Mouse (Mus musculus) forebrain, embryonic 14.5 days (tissue): ENCODE results near the gene Stk24. TPM values are rescaled to one million over a fixed set of nuclear protein-coding genes. Genes with fewer than 3 reads are reported as not detected.

Experiments
- ATAC-seq: fragments of 200-750 bp; cut with Nextera tagmentation; 2 replicates; pipeline ENCODE4 v1.8.0; 2017; ENCODE audit warnings: mild to moderate bottlenecking, moderate library complexity
- DNase-seq: peaks from one replicate; pipeline ENCODE4 v3.0.0-alpha.2; 2015; ENCODE audit warnings: low spot score
- H3K27ac ChIP-seq: fragments of 300-500 bp; sonication (generic); 2 replicates; pipeline ENCODE4 v1.5.1; 2014; ENCODE audit warnings: low read depth, mild to moderate bottlenecking, control low read depth, low read length, moderate library complexity
- H3K27me3 ChIP-seq: fragments of 300-500 bp; sonication (generic); replicated peaks from 2 replicates; pipeline ENCODE4 v1.6.1; 2014; ENCODE audit warnings: low read length, control low read depth, mixed read lengths; ENCODE audit not compliant: control insufficient read depth, insufficient read depth
- H3K36me3 ChIP-seq: fragments of 300-500 bp; sonication (generic); 2 replicates; pipeline ENCODE4 v1.6.1; 2014; ENCODE audit warnings: low read length, control low read depth; ENCODE audit not compliant: control insufficient read depth, insufficient read depth
- H3K4me1 ChIP-seq: fragments of 300-500 bp; sonication (generic); 2 replicates; pipeline ENCODE4 v1.6.1; 2014; ENCODE audit warnings: antibody characterized with exemption, low read length, control low read depth; ENCODE audit not compliant: control insufficient read depth, insufficient read depth
- H3K4me2 ChIP-seq: fragments of 300-500 bp; sonication (generic); 2 replicates; pipeline ENCODE4 v1.6.1; 2014; ENCODE audit warnings: mild to moderate bottlenecking, control low read depth, low read length
- H3K4me3 ChIP-seq: fragments of 300-500 bp; sonication (generic); 2 replicates; pipeline ENCODE4 v1.5.1; 2014; ENCODE audit warnings: low read depth, low read length, control low read depth
- H3K9ac ChIP-seq: fragments of 300-500 bp; sonication (generic); 2 replicates; pipeline ENCODE4 v1.6.1; 2014; ENCODE audit warnings: mild to moderate bottlenecking, low read length, control low read depth, moderate library complexity
- H3K9me3 ChIP-seq: fragments of 300-500 bp; sonication (generic); replicated peaks from 2 replicates; pipeline ENCODE4 v1.6.1; 2016; ENCODE audit warnings: low read length, control low read depth, mixed read lengths; ENCODE audit not compliant: control insufficient read depth
- WGBS: fragments of 180-500 bp; shearing (Covaris S2); extraction: QIAGEN DNeasy Blood & Tissue Kit; methylation state at CpG from one replicate; pipeline ENCODE4 v1.1.7; 2014; 5-methylcytosine and 5-hydroxymethylcytosine counted together
- polyA plus RNA-seq: library from polyadenylated mRNA; unstranded; fragments of >200 nt; fragmentation: Nextera tagmentation; extraction: Ambion mirVana; gene quantifications from 2 replicates; pipeline ENCODE4 v1.2.1, GENCODE M21; 2014

Stk24 gene
- polyA plus RNA-seq, 1 experiment from 2014 or later, result 20.8 TPM

DNA sequence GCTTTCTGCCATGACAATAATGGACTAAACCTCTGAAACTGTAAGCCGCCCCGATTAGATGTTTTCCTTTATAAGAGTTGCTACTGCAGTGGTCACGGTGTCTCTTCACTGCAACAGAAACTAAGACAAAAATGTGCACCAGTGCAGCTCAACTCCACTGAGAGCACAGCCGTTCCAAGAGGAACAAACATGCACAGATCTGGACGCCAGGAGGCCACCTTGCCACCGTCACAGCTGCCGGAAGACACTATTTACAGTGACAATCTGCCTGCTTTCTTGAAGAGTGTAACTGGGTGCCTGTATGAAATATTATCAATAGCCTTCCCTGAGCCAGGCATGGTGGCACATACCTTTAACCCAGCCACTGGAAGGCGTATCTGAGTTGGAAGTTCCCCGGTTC, 6.8 kb downstream of the Stk24 start:
- WGBS, result 87% methylated on average over 9 of the region's 9 CpGs
- H3K9me3 ChIP-seq, result no peaks in the 10 kb centered on the region

DNA sequence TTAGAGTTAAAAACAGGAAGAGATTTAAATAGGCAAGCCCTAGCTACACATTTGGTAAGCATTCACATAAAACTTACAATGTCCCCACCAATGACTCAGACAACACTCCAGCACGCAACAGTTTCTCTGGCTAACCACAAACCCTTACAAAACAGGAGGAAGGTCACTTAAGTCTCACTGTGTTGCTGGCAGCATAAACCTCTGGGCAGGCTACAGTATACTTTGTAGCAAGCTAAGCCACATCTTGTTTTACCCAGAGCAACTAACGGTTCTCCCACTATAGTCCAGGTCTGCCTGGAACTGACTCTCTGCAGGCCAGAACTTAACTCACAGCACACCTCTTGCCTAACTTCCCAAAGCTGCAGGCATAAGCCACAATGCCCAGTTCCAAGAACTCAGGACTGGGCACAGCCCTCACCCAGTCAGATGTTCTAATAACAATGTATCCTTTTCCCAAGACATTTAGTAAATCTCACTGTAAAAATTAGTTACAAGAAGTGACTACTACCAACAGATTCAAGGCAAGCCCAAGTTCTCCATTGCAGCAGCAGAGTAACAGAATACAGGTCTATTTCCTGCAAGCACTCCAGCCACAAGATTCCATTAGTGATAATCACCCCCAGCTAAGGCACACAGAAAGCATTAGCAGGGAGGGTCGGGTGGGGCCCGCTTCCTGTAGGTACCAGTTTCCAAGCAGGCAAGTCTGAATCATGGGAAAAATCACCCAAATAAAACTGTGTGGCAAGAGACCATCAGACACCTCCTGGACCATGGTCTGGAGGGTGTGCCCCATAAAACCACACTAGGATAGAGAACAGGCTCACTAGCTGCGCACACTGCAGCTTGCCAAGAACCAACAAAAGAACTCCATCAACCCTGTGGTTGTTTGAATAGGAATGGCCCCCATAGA, 7.6 kb downstream of the Stk24 start:
- ATAC-seq, result no peak
- H3K4me3 ChIP-seq, result no peak overlapping the region
- 79% methylated on average over 5 of the region's 5 CpGs for WGBS

More for the DNA sequence above, 6.8 kb downstream of the Stk24 start:
- H3K27ac ChIP-seq, result no peak overlapping the region
- no peaks in the 10 kb centered on the region for H3K27me3 ChIP-seq
- no peak overlapping the region for H3K4me3 ChIP-seq
- H3K36me3 ChIP-seq, result no peaks in the 10 kb centered on the region
- H3K9ac ChIP-seq, result no peak overlapping the region
- H3K4me1 ChIP-seq, result peaks cover 17% of the 10 kb centered on the region
- no peak for DNase-seq
- no peak overlapping the region for H3K4me2 ChIP-seq
- ATAC-seq, result no peak

DNA sequence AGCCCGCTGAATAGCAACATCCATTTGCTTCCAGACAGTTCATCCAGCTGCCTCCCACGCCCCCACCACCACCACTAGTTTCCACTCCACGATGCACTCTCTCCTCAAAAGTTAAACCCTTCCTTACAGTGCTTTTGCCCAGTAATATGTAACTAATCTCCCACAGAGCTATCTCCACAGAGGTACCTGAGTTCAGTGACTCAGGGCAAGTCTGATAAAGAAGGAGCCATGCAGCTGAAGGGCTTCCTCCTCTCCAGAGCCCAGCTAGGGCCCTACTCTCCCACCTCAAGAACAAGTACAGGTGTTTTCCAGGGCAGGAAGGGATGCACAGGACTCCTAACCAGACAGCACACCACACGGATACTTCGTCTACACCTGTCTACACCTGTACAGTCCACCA, 10.4 kb downstream of the Stk24 start:
- peaks cover 19% of the 10 kb centered on the region for H3K4me1 ChIP-seq

More for the DNA sequence above, 7.6 kb downstream of the Stk24 start:
- Histone ChIP-seq H3K9ac (no peak overlapping the region), H3K9me3 (no peaks in the 10 kb centered on the region), H3K27ac (no peak overlapping the region), H3K4me1 (peaks cover 13% of the 10 kb centered on the region), H3K36me3 (no peaks in the 10 kb centered on the region), H3K4me2 (no peak overlapping the region), H3K27me3 (no peaks in the 10 kb centered on the region)
- DNase-seq, result no peak

DNA sequence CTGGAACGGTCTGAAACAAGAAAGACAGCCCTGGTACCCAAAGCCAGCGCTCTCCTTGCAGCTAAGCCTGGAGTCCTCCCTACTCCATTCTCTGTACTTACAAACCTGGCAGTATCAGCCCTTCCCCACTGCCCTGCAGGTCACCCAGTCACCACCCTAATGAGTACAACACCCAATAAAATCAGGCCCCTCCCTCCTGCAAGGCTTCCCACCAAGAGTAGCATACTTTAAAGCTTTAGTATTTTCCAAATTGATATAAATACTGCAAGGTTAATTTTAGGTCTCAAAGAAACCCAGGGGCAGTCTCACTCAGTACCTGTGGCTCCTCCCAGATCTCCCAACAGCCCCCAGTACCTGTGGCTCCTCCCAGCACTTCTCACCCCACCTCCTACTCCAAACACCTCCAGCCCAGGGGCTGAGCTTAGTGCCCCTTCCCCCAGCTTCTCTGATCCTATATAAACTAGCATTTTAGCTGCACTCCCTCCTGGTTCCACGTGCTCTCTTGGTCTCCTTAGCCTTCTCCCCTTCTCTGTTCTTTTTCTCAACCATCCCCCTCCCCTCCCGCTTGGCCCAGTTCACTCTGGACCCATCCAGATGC, 11.6 kb downstream of the Stk24 start:
- no peak overlapping the region for H3K4me3 ChIP-seq
- no peaks in the 10 kb centered on the region for H3K27me3 ChIP-seq
- peaks cover 19% of the 10 kb centered on the region for H3K4me1 ChIP-seq
- WGBS, result 58% methylated on average over 4 of the region's 4 CpGs
- ATAC-seq, result no peak
- H3K9me3 ChIP-seq, result no peaks in the 10 kb centered on the region
- DNase-seq, result no peak
- no peak overlapping the region for H3K9ac ChIP-seq
- no peak overlapping the region for H3K27ac ChIP-seq
- H3K4me2 ChIP-seq, result no peak overlapping the region
- no peaks in the 10 kb centered on the region for H3K36me3 ChIP-seq

More for the DNA sequence above, 10.4 kb downstream of the Stk24 start:
- H3K9ac ChIP-seq, result no peak overlapping the region
- H3K36me3 ChIP-seq, result no peaks in the 10 kb centered on the region
- WGBS, result 48% methylated on average over 5 of the region's 5 CpGs
- H3K9me3 ChIP-seq, result no peaks in the 10 kb centered on the region
- H3K4me3 ChIP-seq, result no peak overlapping the region
- no peak overlapping the region for H3K27ac ChIP-seq
- ATAC-seq (no peak), DNase-seq (no peak)
- H3K27me3 ChIP-seq, result no peaks in the 10 kb centered on the region
- H3K4me2 ChIP-seq, result no peak overlapping the region

DNA sequence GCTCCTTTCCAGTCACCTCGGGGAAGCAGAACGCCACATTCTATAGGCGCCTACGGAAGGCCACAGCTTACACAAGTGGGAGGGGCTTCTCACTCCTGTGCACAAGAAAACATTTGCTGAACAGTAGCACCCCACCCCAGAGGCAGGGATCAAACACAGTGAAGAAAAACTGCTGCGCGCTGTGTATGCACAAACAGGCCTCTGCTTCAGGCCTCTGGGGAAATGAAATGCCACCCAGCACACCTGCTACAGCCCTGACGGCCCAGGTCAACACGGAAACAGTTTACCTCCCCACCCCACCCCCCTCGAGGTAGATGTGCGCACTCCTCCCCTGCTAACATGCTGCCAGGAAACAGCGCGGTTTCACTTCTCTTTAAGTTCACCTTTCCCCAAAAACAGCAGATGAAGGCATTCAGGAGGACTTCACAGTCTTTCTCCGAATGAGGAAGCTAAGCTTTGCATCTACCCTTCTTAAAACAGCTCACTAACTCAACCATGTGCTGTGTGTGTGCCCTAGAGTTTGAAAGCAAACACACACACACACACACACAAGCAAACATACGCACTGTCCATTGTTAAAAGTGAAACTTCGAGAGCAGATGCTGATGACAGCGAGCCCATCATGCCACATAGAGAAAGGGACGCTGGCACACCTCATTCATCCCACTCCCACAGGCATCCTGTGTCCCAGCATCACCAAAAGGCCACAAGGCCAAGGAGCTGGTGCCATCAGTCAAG, 13.7 kb downstream of the Stk24 start:
- peaks cover 19% of the 10 kb centered on the region for H3K4me1 ChIP-seq
- no peaks in the 10 kb centered on the region for H3K36me3 ChIP-seq
- H3K4me3 ChIP-seq, result no peak overlapping the region
- H3K9ac ChIP-seq, result peak overlapping the region; percentile 5; the same call in 1 of the 2 replicates
- 78% methylated on average over 17 of the region's 17 CpGs for WGBS
- ATAC-seq (no peak), DNase-seq (no peak)
- no peak overlapping the region for H3K4me2 ChIP-seq
- no peaks in the 10 kb centered on the region for H3K9me3 ChIP-seq
- H3K27me3 ChIP-seq, result no peaks in the 10 kb centered on the region
- no peak overlapping the region for H3K27ac ChIP-seq

DNA sequence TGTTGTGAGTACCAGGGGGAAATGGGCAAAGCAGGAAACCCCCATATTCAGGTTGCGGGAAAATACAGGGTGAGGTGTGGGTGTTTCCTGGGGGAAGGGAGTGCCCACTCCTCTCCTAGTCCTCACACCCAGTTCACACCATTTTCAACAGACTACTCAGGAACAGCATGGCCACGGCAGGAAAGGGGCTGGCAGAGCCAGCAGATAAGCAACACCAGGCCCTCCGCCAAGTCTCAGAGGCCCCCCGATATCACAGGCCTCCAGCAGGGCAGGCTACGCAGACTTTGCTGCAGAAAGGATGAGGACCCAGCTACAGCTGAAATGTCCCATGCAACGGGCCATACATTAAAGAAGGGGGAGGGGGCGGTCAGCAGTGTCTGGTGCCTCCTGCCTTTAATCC, 14.4 kb downstream of the Stk24 start:
- H3K27me3 ChIP-seq, result no peaks in the 10 kb centered on the region
- ATAC-seq, result no peak
- 71% methylated on average over 7 of the region's 7 CpGs for WGBS
- H3K4me3 ChIP-seq, result no peak overlapping the region
- no peak overlapping the region for H3K27ac ChIP-seq
- no peak overlapping the region for H3K4me2 ChIP-seq
- no peaks in the 10 kb centered on the region for H3K9me3 ChIP-seq
- peak; percentile 33 for DNase-seq
- H3K9ac ChIP-seq, result no peak overlapping the region
- H3K36me3 ChIP-seq, result no peaks in the 10 kb centered on the region
- H3K4me1 ChIP-seq, result peaks cover 16% of the 10 kb centered on the region

DNA sequence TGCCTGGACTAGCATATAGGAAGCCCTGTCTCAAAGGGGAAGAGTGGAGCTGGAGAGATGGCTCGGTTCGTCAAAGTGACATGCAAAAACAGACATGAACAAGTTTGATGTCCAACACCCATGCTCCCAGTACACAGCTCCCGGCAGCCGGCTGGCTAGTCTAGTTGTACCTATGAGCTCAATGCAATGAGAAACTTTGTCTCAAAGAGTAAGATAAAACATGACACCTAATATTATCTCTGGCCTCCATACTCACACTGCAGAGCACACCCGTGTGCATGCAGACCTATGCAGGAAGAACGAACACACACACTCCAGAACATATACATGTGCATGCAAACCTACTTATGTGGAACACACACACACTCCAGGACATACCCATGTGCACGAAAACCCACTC, 15.5 kb downstream of the Stk24 start:
- H3K36me3 ChIP-seq, result no peaks in the 10 kb centered on the region
- no peak overlapping the region for H3K4me2 ChIP-seq
- WGBS, result 97% methylated on average over 7 of the region's 7 CpGs
- H3K27ac ChIP-seq, result no peak overlapping the region
- DNase-seq, result no peak
- no peaks in the 10 kb centered on the region for H3K9me3 ChIP-seq
- H3K4me3 ChIP-seq, result no peak overlapping the region
- ATAC-seq, result no peak
- peaks cover 9% of the 10 kb centered on the region for H3K4me1 ChIP-seq
- no peak overlapping the region for H3K9ac ChIP-seq
- H3K27me3 ChIP-seq, result no peaks in the 10 kb centered on the region

DNA sequence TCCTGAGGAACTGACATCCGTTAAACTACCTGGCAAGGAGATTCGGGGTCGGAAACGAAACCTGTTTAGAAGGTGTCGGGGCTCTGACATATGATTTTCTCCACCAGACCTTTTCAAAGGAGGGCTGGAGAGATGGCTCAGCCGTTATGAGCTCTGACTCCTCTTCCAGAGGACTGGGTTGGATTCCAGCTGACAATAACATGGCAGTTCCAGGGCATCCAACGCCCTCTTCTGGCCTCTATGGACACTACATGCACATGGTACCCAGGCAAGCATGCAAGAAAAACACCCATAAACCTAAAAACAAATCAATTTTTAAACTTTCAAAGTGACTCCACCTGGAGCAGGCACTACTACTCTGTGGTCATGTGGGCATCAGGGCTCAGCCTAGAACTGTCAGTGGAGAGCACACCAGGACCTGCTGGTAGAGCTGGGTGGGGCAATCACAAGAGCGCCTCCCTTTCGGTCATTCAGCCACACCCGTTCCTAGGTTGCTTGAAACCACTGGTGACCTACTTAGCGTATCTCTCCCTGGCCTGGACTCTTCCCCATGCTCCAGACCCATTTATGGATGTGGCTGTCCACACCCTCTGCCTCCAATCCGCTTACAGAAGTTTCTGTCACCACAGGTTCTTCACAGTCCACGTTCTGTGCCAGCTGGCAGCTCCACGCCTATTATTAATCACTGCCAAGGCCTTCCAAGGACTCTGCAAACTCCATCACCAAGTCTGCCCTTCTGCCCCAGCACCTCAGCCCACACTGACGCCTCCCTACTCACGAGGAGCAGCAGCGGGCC, 18.3 kb downstream of the Stk24 start:
- ATAC-seq, result no peak
- no peak overlapping the region for H3K9ac ChIP-seq
- no peaks in the 10 kb centered on the region for H3K36me3 ChIP-seq
- no peaks in the 10 kb centered on the region for H3K9me3 ChIP-seq
- no peak overlapping the region for H3K27ac ChIP-seq
- WGBS, result 93% methylated on average over 17 of the region's 17 CpGs
- no peak for DNase-seq
- no peak overlapping the region for H3K4me2 ChIP-seq
- H3K4me3 ChIP-seq, result no peak overlapping the region
- H3K4me1 ChIP-seq, result peaks cover 7% of the 10 kb centered on the region
- no peaks in the 10 kb centered on the region for H3K27me3 ChIP-seq
